Mouse (Mus musculus) ES-E14 (cell line): ENCODE measurements around the gene Rbms1. TPM values are rescaled to one million over a fixed set of nuclear protein-coding genes. Genes with fewer than 3 reads are reported as not detected.

Experiments used
- DNase-seq: peaks from one replicate; pipeline ENCODE4 v3.0.0-alpha.2; 2013; ENCODE audit warnings: low read depth, low spot score
- H3K27ac ChIP-seq: 2 replicates; pipeline ENCODE4 v1.5.1; 2012; ENCODE audit warnings: low read depth, mild to moderate bottlenecking, low read length, moderate library complexity, mixed read lengths; ENCODE audit not compliant: poor library complexity, insufficient read depth, severe bottlenecking
- H3K36me3 ChIP-seq: 2 replicates; pipeline ENCODE4 v1.6.1; 2012; ENCODE audit warnings: mild to moderate bottlenecking, low read length, moderate library complexity, mixed read lengths; ENCODE audit not compliant: control insufficient read depth, poor library complexity, insufficient read depth, severe bottlenecking
- H3K4me1 ChIP-seq, 2 experiments: fragments of 150-350 bp in 1 of 2; sonication (generic) in 1 of 2; 2 replicates each; pipeline ENCODE4 v1.6.1; 2012; ENCODE audit warnings: low read length in 2 of 2, mild to moderate bottlenecking in 1 of 2, mixed read lengths in 1 of 2; ENCODE audit not compliant: control insufficient read depth in 2 of 2, insufficient read depth in 2 of 2, poor library complexity in 1 of 2
- H3K4me3 ChIP-seq, 2 experiments: fragments of 150-350 bp in 1 of 2; sonication (generic) in 1 of 2; 2 replicates each; pipeline ENCODE4 v1.5.1; 2012; ENCODE audit warnings: low read length in 2 of 2, low read depth in 1 of 2, mild to moderate bottlenecking in 1 of 2, mixed read lengths in 1 of 2; ENCODE audit not compliant: insufficient read depth in 1 of 2, poor library complexity in 1 of 2, severe bottlenecking in 1 of 2
- H3K9ac ChIP-seq: 2 replicates; pipeline ENCODE4 v1.6.1; 2012; ENCODE audit warnings: low read depth, mild to moderate bottlenecking, low read length, mixed read lengths; ENCODE audit not compliant: poor library complexity, insufficient read depth, severe bottlenecking
- H3K9me3 ChIP-seq: fragments of 150-350 bp; sonication (generic); 2 replicates; pipeline ENCODE4 v1.6.1; 2012; ENCODE audit warnings: low read depth, mild to moderate bottlenecking, low read length; ENCODE audit not compliant: control insufficient read depth, insufficient read depth
- CHD2 ChIP-seq: IDR thresholded peaks from 2 replicates; pipeline ENCODE4 v1.6.1; 2014; ENCODE audit warnings: mild to moderate bottlenecking, low read depth, low read length, inconsistent platforms
- HCFC1 ChIP-seq: IDR thresholded peaks from 2 replicates; pipeline ENCODE4 v1.6.1; 2012; ENCODE audit warnings: low read length, inconsistent platforms, borderline replicate concordance; ENCODE audit not compliant: insufficient read depth
- MAFK ChIP-seq: IDR thresholded peaks from 2 replicates; pipeline ENCODE4 v1.6.1; 2014; ENCODE audit warnings: mild to moderate bottlenecking, low read depth, low read length, inconsistent platforms; ENCODE audit not compliant: insufficient read depth
- ZC3H11A ChIP-seq: IDR thresholded peaks from 2 replicates; pipeline ENCODE4 v1.6.1; 2012; ENCODE audit warnings: low read depth, mild to moderate bottlenecking, inconsistent platforms, low read length, borderline replicate concordance
- ZNF384 ChIP-seq: IDR thresholded peaks from 2 replicates; pipeline ENCODE4 v1.6.1; 2012; ENCODE audit warnings: low read depth, low read length, inconsistent platforms
- in situ Hi-C, 2 experiments: fragments of 600-800 bp; cut with MboI; formaldehyde crosslinking; loops; one replicate each; pipeline ENCODE4 v1.15.1; 2025; ENCODE audit warnings: low sequenced_read_pairs in 2 of 2, inconsistent platforms in 1 of 2; ENCODE audit not compliant: unreplicated experiment in 2 of 2
- total RNA-seq: library from RNA; depleted of rRNA; stranded (reverse); fragments of 300-350 nt; gene quantifications from 2 replicates; pipeline ENCODE4 v1.2.3, GENCODE M21; 2012

Gene Rbms1
- total RNA-seq, 1 experiment = 45.6 TPM

DNA sequence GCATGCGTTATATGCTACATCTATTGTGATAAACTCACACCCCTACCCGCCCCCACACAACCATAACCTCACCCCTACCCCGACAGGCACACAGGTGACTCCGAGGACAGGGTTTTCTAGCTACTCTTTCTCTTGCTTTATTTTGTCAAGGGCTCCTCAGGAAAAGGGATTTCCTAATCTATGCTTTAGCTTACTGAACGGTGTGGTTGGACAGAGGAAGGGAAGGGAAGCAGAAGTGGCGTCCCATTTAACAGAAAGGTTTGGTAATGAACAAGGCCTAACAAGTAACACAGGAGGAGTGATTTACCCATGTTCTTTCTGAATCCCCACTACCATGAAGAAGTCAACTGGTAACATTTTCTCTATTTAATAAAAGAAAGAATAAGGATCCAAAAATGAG is 159.6 kb downstream of the Rbms1 start:
- DNase-seq = no peak
- Histone ChIP-seq H3K27ac (no peak overlapping the region), H3K36me3 (no peaks in the 10 kb centered on the region), H3K9me3 (no peaks in the 10 kb centered on the region), H3K9ac (no peak overlapping the region), H3K4me1 (peaks cover 4 to 5% of the 10 kb centered on the region in 2 experiments; a peak in 1 of 4 replicates), H3K4me3 (no peak overlapping the region)
- in situ Hi-C loops = no loop called here
- TF ChIP-seq HCFC1 (no peak), MAFK (no peak), ZNF384 (no peak), ZC3H11A (no peak), CHD2 (no peak)

DNA sequence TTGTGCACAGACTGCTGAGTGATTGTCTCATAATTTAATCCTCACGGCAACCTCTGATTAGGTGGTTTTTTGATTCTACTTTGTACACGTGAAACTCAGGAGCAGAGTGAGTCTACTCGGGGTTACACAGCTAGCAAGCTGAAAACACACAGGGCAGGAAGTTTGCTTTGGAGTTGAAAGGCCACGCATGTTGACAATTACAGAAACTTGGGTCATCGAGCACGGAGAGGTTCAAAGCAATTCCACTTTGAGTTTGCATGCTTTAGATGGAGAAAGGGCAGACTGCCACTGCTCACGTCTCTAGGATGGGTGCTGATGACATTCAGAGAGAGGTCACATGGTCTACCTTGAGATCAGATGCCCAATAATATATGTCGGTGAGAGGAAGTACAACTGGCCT is 160.2 kb downstream of the Rbms1 start:
- Histone ChIP-seq H3K4me3 (no peak overlapping the region), H3K27ac (no peak overlapping the region), H3K9me3 (no peaks in the 10 kb centered on the region), H3K4me1 (peaks cover 4 to 5% of the 10 kb centered on the region in 2 experiments; a peak in 1 of 4 replicates), H3K36me3 (no peaks in the 10 kb centered on the region), H3K9ac (no peak overlapping the region)
- DNase-seq = no peak
- in situ Hi-C loops = no loop called here
- no peak for TF ChIP-seq HCFC1
- TF ChIP-seq ZC3H11A = no peak
- TF ChIP-seq CHD2 = no peak
- no peak for TF ChIP-seq ZNF384
- TF ChIP-seq MAFK = no peak

DNA sequence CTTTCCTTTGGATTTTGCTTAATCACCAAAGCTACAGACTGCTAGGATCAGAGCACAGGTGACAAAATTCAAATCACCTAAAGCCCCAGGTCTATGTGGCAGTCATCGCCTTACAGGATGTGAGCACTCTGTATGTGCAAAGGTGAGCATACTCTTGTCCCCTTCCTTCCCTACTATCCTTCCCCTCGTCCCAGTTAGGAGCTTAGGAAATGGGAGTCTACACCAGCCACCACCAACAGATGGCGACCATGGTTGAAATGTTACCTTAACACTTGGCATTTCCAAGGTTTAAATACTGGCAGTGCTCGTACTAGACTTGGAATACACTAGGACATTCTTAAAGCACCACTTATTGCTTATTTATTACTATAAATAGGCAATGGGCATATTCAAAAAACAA is 160.8 kb downstream of the Rbms1 start:
- Histone ChIP-seq H3K36me3 (no peaks in the 10 kb centered on the region; the same call in 1 of the 2 replicates), H3K9me3 (no peaks in the 10 kb centered on the region), H3K27ac (no peak overlapping the region), H3K4me1 (peaks cover 2 to 5% of the 10 kb centered on the region in 2 experiments; a peak in 1 of 4 replicates), H3K4me3 (no peak overlapping the region), H3K9ac (no peak overlapping the region)
- in situ Hi-C loops = no loop called here
- peak; percentile 21 for DNase-seq
- TF ChIP-seq ZC3H11A (peak; percentile 28; the same call in 1 of the 2 replicates), CHD2 (no peak), HCFC1 (no peak), ZNF384 (no peak), MAFK (no peak)

DNA sequence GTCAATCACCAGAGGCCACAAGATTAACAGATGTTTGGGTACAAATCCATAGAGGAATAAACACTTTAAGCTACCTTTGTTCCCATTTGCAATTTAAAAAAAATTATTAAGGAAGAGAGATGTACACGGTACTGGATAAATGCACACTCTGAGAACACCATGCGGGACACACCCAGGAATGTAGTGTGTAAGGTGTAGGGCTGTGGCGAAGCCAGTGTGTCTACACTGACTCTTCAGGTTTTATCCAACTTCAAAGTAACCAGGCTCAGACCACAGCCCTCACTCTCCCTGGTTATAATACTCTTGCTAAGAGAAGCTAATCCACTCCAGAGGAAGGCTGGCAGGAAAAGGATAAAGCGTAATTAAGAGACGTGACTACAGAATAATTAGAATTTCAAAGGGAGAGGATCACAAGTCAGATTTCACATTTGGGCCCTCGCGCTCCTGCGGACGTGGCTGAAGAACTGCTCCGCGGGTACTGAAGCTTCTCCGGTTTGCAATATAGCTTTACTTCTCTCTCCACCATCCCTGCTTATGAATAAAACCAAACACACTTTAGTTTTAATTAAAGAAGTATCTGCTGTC is 161.3 kb downstream of the Rbms1 start:
- TF ChIP-seq MAFK = no peak
- no peak for TF ChIP-seq HCFC1
- no peak for TF ChIP-seq CHD2
- no peak for TF ChIP-seq ZNF384
- no peak for TF ChIP-seq ZC3H11A
- Histone ChIP-seq H3K36me3 (no peaks in the 10 kb centered on the region; the same call in 1 of the 2 replicates), H3K4me3 (no peak overlapping the region), H3K4me1 (peaks cover 2 to 5% of the 10 kb centered on the region in 2 experiments; a peak in 1 of 4 replicates), H3K9ac (no peak overlapping the region), H3K9me3 (no peaks in the 10 kb centered on the region), H3K27ac (no peak overlapping the region)
- no peak for DNase-seq
- in situ Hi-C loops = no loop called here
